Mouse (Mus musculus) G1E (cell line): ENCODE results near the gene Rpl41. TPM values are rescaled to one million over a fixed set of nuclear protein-coding genes. Genes with fewer than 3 reads are reported as not detected.

Experiments
- ATAC-seq: 2 replicates; pipeline ENCODE4 v1.8.0; 2016; ENCODE audit warnings: mild to moderate bottlenecking; ENCODE audit not compliant: insufficient number of reproducible peaks, poor library complexity, low FRiP score, severe bottlenecking; ENCODE audit errors: extremely low read depth
- DNase-seq: peaks from one replicate; pipeline ENCODE4 v3.0.0; 2012; ENCODE audit warnings: low spot score
- H3K27me3 ChIP-seq: 2 replicates; pipeline ENCODE4 v1.6.1; 2012; ENCODE audit warnings: mild to moderate bottlenecking, low read length, inconsistent platforms; ENCODE audit not compliant: insufficient read depth
- H3K36me3 ChIP-seq: replicated peaks from 2 replicates; pipeline ENCODE3; 2012; ENCODE audit warnings: mild to moderate bottlenecking, inconsistent platforms
- H3K4me1 ChIP-seq: 2 replicates; pipeline ENCODE4 v1.6.1; 2012; ENCODE audit warnings: low read depth, low read length, inconsistent platforms, mixed read lengths; ENCODE audit not compliant: insufficient read depth
- H3K4me3 ChIP-seq: 2 replicates; pipeline ENCODE4 v1.5.1; 2012; ENCODE audit warnings: low read depth, mild to moderate bottlenecking, inconsistent platforms, low read length, moderate library complexity, mixed read lengths
- H3K9me3 ChIP-seq: replicated peaks from 2 replicates; pipeline ENCODE4 v1.6.1; 2012; ENCODE audit warnings: inconsistent platforms
- CTCF ChIP-seq: IDR thresholded peaks from 2 replicates; pipeline ENCODE4 v1.5.1; 2012; ENCODE audit warnings: low read depth, low read length, inconsistent platforms, mixed read lengths
- GATA1 ChIP-seq: IDR thresholded peaks from 2 replicates; pipeline ENCODE4 v1.6.1; 2012; ENCODE audit warnings: borderline replicate concordance, low read length, inconsistent platforms, mixed read lengths
- GATA2 ChIP-seq: IDR thresholded peaks from 2 replicates; pipeline ENCODE4 v1.6.1; 2012; ENCODE audit warnings: low read depth, low read length, inconsistent platforms, borderline replicate concordance
- POLR2AphosphoS5 ChIP-seq: IDR thresholded peaks from 2 replicates; pipeline ENCODE4 v1.6.1; 2012; ENCODE audit warnings: low read depth, low read length, inconsistent platforms; ENCODE audit not compliant: insufficient replicate concordance
- TAL1 ChIP-seq: conservative IDR thresholded peaks from 2 replicates; pipeline ENCODE4 v1.6.1; 2012; ENCODE audit warnings: low read depth, low read length, inconsistent platforms, mixed read lengths
- polyA plus RNA-seq: library from polyadenylated mRNA; stranded (reverse); fragments of >175 nt; gene quantifications from 2 replicates; pipeline ENCODE4 v1.2.3, GENCODE M21; 2012
- total RNA-seq, 2 experiments: library from RNA; stranded (forward) in 1 of 2; stranded (reverse) in 1 of 2; fragments of 200-1000 nt in 1 of 2; fragments of >200 nt in 1 of 2; fragmentation: Nextera tagmentation in 1 of 2; gene quantifications; 2 replicates each; pipeline ENCODE4 v1.2.3; 2014 to 2017

Gene Rpl41
- total and polyA plus RNA-seq, 3 experiments = 2,736 to 11,415 (median 5,596) TPM

GRCm38 (mm10) chr10:128504641-128505370 lies 44.3 kb downstream of the Rpl41 start:
- Histone ChIP-seq H3K4me1 (peaks cover 49% of the 10 kb centered on the region), H3K4me3 (peak overlapping the region; percentile 62; the same call in 1 of the 2 replicates), H3K27me3 (no peaks in the 10 kb centered on the region), H3K9me3 (0 out of 2 replicates have a peak, but pooled peaks cover 4% of the 10 kb centered on the region), H3K36me3 (peaks cover 60% of the 10 kb centered on the region)
- ATAC-seq (peak; percentile 89), DNase-seq (peak; percentile 41)
- TF ChIP-seq TAL1 = no peak
- TF ChIP-seq GATA2 = peak; percentile 45; the same call in 1 of the 2 replicates

GRCm38 (mm10) chr10:128504012-128504411 lies 45.1 kb downstream of the Rpl41 start:
- TF ChIP-seq POLR2AphosphoS5 (no peak), GATA1 (no peak), GATA2 (no peak), TAL1 (no peak), CTCF (no peak)
- Histone ChIP-seq H3K4me1 (peaks cover 57% of the 10 kb centered on the region), H3K4me3 (no peak overlapping the region), H3K36me3 (peaks cover 52% of the 10 kb centered on the region), H3K27me3 (no peaks in the 10 kb centered on the region), H3K9me3 (0 out of 2 replicates have a peak, but pooled peaks cover 4% of the 10 kb centered on the region)
- ATAC-seq = no peak
- no peak for DNase-seq

- DNase-seq (no peak), ATAC-seq (no peak)
- TF ChIP-seq POLR2AphosphoS5 (no peak), GATA2 (no peak), CTCF (no peak), TAL1 (no peak), GATA1 (no peak)
- no peaks in the 10 kb centered on the region for H3K27me3 ChIP-seq
- H3K9me3 ChIP-seq = 0 out of 2 replicates have a peak, but pooled peaks cover 4% of the 10 kb centered on the region
- H3K4me3 ChIP-seq = no peak overlapping the region
- peaks cover 57% of the 10 kb centered on the region for H3K4me1 ChIP-seq
- peaks cover 49% of the 10 kb centered on the region for H3K36me3 ChIP-seq
These were observed 45.6 kb downstream of the Rpl41 start for GRCm38 (mm10) chr10:128503532-128503931.

- peaks cover 44% of the 10 kb centered on the region for H3K36me3 ChIP-seq
- DNase-seq (no peak), ATAC-seq (no peak)
- 0 out of 2 replicates have a peak, but pooled peaks cover 4% of the 10 kb centered on the region for H3K9me3 ChIP-seq
- peaks cover 69% of the 10 kb centered on the region for H3K4me1 ChIP-seq
- H3K27me3 ChIP-seq = no peaks in the 10 kb centered on the region
- no peak for TF ChIP-seq TAL1
- TF ChIP-seq POLR2AphosphoS5 = no peak
- no peak for TF ChIP-seq CTCF
- H3K4me3 ChIP-seq = no peak overlapping the region
These were observed 46.8 kb downstream of the Rpl41 start for GRCm38 (mm10) chr10:128502341-128502740.

- Histone ChIP-seq H3K9me3 (no peaks in the 10 kb centered on the region), H3K27me3 (no peaks in the 10 kb centered on the region), H3K4me1 (peaks cover 77% of the 10 kb centered on the region), H3K36me3 (peaks cover 42% of the 10 kb centered on the region), H3K4me3 (peak overlapping the region; percentile 72)
- DNase-seq (no peak), ATAC-seq (no peak)
- TF ChIP-seq GATA1 (no peak), TAL1 (no peak), GATA2 (no peak), POLR2AphosphoS5 (no peak), CTCF (no peak)
These were observed 49.9 kb downstream of the Rpl41 start for GRCm38 (mm10) chr10:128499116-128499671.

GRCm38 (mm10) chr10:128498590-128498989 lies 50.5 kb downstream of the Rpl41 start, which contains the start of gene Myl6b:
Myl6b (minus strand) TSS chr10:128498685.
- Histone ChIP-seq H3K4me3 (peak within 1 kb of the TSS; percentile 72), H3K36me3 (peaks cover 40% of the 10 kb centered on the region), H3K9me3 (no peaks in the 10 kb centered on the region), H3K4me1 (peaks cover 71% of the 10 kb centered on the region), H3K27me3 (no peaks in the 10 kb centered on the region)
- TF ChIP-seq POLR2AphosphoS5 (no peak), TAL1 (no peak), GATA2 (no peak), CTCF (no peak), GATA1 (no peak)
- DNase-seq = peak; percentile 95
- ATAC-seq = peak; percentile 90

Other genes with a start within 250 kb of the Rpl41 start
Only the 20 nearest of the 24 such genes appear.
- gene Coq10a, start 180.3 kb downstream of the Rpl41 start, total RNA-seq (2014; fragmentation: Nextera tagmentation) = 28.8 and 29.8 TPM in 2 replicates
- gene Coq10a, start 180.3 kb downstream of the Rpl41 start, total RNA-seq (2017) = 24.9 and 27.4 TPM in 2 replicates
- 7.3 and 8.7 TPM in 2 replicates for gene Coq10a, start 180.3 kb downstream of the Rpl41 start, polyA plus RNA-seq
- 72.9 and 80.4 TPM in 2 replicates for gene Ankrd52, start 172.2 kb downstream of the Rpl41 start, total RNA-seq (2014; fragmentation: Nextera tagmentation)
- gene Ankrd52, start 172.2 kb downstream of the Rpl41 start, total RNA-seq (2017) = 5.9 and 6.6 TPM in 2 replicates
- 68.3 and 75.9 TPM in 2 replicates for gene Ankrd52, start 172.2 kb downstream of the Rpl41 start, polyA plus RNA-seq
- not detected in 2 replicates for gene Slc39a5, start 148.1 kb downstream of the Rpl41 start, total RNA-seq (2014; fragmentation: Nextera tagmentation)
- not detected in 2 replicates for gene Slc39a5, start 148.1 kb downstream of the Rpl41 start, total RNA-seq (2017)
- not detected in 2 replicates for gene Slc39a5, start 148.1 kb downstream of the Rpl41 start, polyA plus RNA-seq
- gene Nabp2, start 137.8 kb downstream of the Rpl41 start, total RNA-seq (2014; fragmentation: Nextera tagmentation) = 121 and 148 TPM in 2 replicates
- 34.2 and 37.3 TPM in 2 replicates for gene Nabp2, start 137.8 kb downstream of the Rpl41 start, total RNA-seq (2017)
- 152 and 197 TPM in 2 replicates for gene Nabp2, start 137.8 kb downstream of the Rpl41 start, polyA plus RNA-seq
- gene Rnf41, start 137.6 kb downstream of the Rpl41 start, total RNA-seq (2014; fragmentation: Nextera tagmentation) = 21.7 and 26.8 TPM in 2 replicates
- gene Rnf41, start 137.6 kb downstream of the Rpl41 start, total RNA-seq (2017) = 16.6 and 17.8 TPM in 2 replicates
- 11.7 and 14.6 TPM in 2 replicates for gene Rnf41, start 137.6 kb downstream of the Rpl41 start, polyA plus RNA-seq
- gene Smarcc2, start 90.1 kb downstream of the Rpl41 start, total RNA-seq (2014; fragmentation: Nextera tagmentation) = 100 and 109 TPM in 2 replicates
- gene Smarcc2, start 90.1 kb downstream of the Rpl41 start, total RNA-seq (2017) = 36.3 and 47.4 TPM in 2 replicates
- gene Smarcc2, start 90.1 kb downstream of the Rpl41 start, polyA plus RNA-seq = 153 and 174 TPM in 2 replicates
- 207 and 266 TPM in 2 replicates for gene Myl6, start 55.2 kb downstream of the Rpl41 start, total RNA-seq (2014; fragmentation: Nextera tagmentation)
- 1,414 and 1,457 TPM in 2 replicates for gene Myl6, start 55.2 kb downstream of the Rpl41 start, total RNA-seq (2017)
- gene Myl6, start 55.2 kb downstream of the Rpl41 start, polyA plus RNA-seq = 273 and 359 TPM in 2 replicates
- gene Myl6b, start 50.6 kb downstream of the Rpl41 start, total RNA-seq (2014; fragmentation: Nextera tagmentation) = 11.4 and 13.1 TPM in 2 replicates
- 1.7 and 2.0 TPM in 2 replicates for gene Myl6b, start 50.6 kb downstream of the Rpl41 start, total RNA-seq (2017)
- gene Myl6b, start 50.6 kb downstream of the Rpl41 start, polyA plus RNA-seq = 14.7 and 17.4 TPM in 2 replicates
- 31.8 and 36.0 TPM in 2 replicates for gene Esyt1, start 23.4 kb downstream of the Rpl41 start, total RNA-seq (2014; fragmentation: Nextera tagmentation)
- 98.1 and 107 TPM in 2 replicates for gene Esyt1, start 23.4 kb downstream of the Rpl41 start, total RNA-seq (2017)
- 72.2 and 80.2 TPM in 2 replicates for gene Esyt1, start 23.4 kb downstream of the Rpl41 start, polyA plus RNA-seq
- 7.2 and 9.2 TPM in 2 replicates for gene Zc3h10, start 1.5 kb downstream of the Rpl41 start, total RNA-seq (2014; fragmentation: Nextera tagmentation)
- gene Zc3h10, start 1.5 kb downstream of the Rpl41 start, total RNA-seq (2017) = 12.0 and 13.3 TPM in 2 replicates
- gene Zc3h10, start 1.5 kb downstream of the Rpl41 start, polyA plus RNA-seq = 21.1 and 21.9 TPM in 2 replicates
- gene Pa2g4, start 16.7 kb upstream of the Rpl41 start, total RNA-seq (2014; fragmentation: Nextera tagmentation) = 692 and 813 TPM in 2 replicates
- 212 and 245 TPM in 2 replicates for gene Pa2g4, start 16.7 kb upstream of the Rpl41 start, total RNA-seq (2017)
- 659 and 767 TPM in 2 replicates for gene Pa2g4, start 16.7 kb upstream of the Rpl41 start, polyA plus RNA-seq
- 2.0 and 2.2 TPM in 2 replicates for gene Erbb3, start 40.3 kb upstream of the Rpl41 start, total RNA-seq (2014; fragmentation: Nextera tagmentation)
- 0.35 and 0.49 TPM in 2 replicates for gene Erbb3, start 40.3 kb upstream of the Rpl41 start, total RNA-seq (2017)
- 0.15 and 0.17 TPM in 2 replicates for gene Erbb3, start 40.3 kb upstream of the Rpl41 start, polyA plus RNA-seq
- gene Rps26, start 77.4 kb upstream of the Rpl41 start, total RNA-seq (2014; fragmentation: Nextera tagmentation) = 4,124 and 4,641 TPM in 2 replicates
- gene Rps26, start 77.4 kb upstream of the Rpl41 start, total RNA-seq (2017) = 1,044 and 1,182 TPM in 2 replicates
- 4,182 and 5,947 TPM in 2 replicates for gene Rps26, start 77.4 kb upstream of the Rpl41 start, polyA plus RNA-seq
- 11.4 and 11.7 TPM in 2 replicates for gene Ikzf4, start 96.7 kb upstream of the Rpl41 start, total RNA-seq (2014; fragmentation: Nextera tagmentation)
- gene Ikzf4, start 96.7 kb upstream of the Rpl41 start, total RNA-seq (2017) = 1.7 and 2.8 TPM in 2 replicates
- gene Ikzf4, start 96.7 kb upstream of the Rpl41 start, polyA plus RNA-seq = 6.7 and 7.0 TPM in 2 replicates
- 4.6 and 8.7 TPM in 2 replicates for gene Suox, start 124.8 kb upstream of the Rpl41 start, total RNA-seq (2014; fragmentation: Nextera tagmentation)
- 8.1 and 8.4 TPM in 2 replicates for gene Suox, start 124.8 kb upstream of the Rpl41 start, total RNA-seq (2017)
- 0.96 and 1.7 TPM in 2 replicates for gene Suox, start 124.8 kb upstream of the Rpl41 start, polyA plus RNA-seq
- gene Rab5b, start 147.0 kb upstream of the Rpl41 start, total RNA-seq (2014; fragmentation: Nextera tagmentation) = 49.1 TPM in 2 replicates
- gene Rab5b, start 147.0 kb upstream of the Rpl41 start, total RNA-seq (2017) = 48.0 and 52.7 TPM in 2 replicates
- gene Rab5b, start 147.0 kb upstream of the Rpl41 start, polyA plus RNA-seq = 17.5 and 20.0 TPM in 2 replicates
- 0.58 and 2.4 TPM in 2 replicates for gene Pmel, start 154.9 kb upstream of the Rpl41 start, total RNA-seq (2014; fragmentation: Nextera tagmentation)
- 0.76 and 1.0 TPM in 2 replicates for gene Pmel, start 154.9 kb upstream of the Rpl41 start, total RNA-seq (2017)
- gene Pmel, start 154.9 kb upstream of the Rpl41 start, polyA plus RNA-seq = 0.05 and 0.06 TPM in 2 replicates
- 108 and 117 TPM in 2 replicates for gene Cdk2, start 155.7 kb upstream of the Rpl41 start, total RNA-seq (2014; fragmentation: Nextera tagmentation)
- 109 and 113 TPM in 2 replicates for gene Cdk2, start 155.7 kb upstream of the Rpl41 start, total RNA-seq (2017)
- 34.7 and 36.3 TPM in 2 replicates for gene Cdk2, start 155.7 kb upstream of the Rpl41 start, polyA plus RNA-seq
- gene Dgka, start 195.6 kb upstream of the Rpl41 start, total RNA-seq (2014; fragmentation: Nextera tagmentation) = 6.8 and 8.4 TPM in 2 replicates
- 3.3 TPM in 2 replicates for gene Dgka, start 195.6 kb upstream of the Rpl41 start, total RNA-seq (2017)
- 0.19 and 0.50 TPM in 2 replicates for gene Dgka, start 195.6 kb upstream of the Rpl41 start, polyA plus RNA-seq
- 78.7 and 93.7 TPM in 2 replicates for gene Pym1, start 198.6 kb upstream of the Rpl41 start, total RNA-seq (2014; fragmentation: Nextera tagmentation)
- gene Pym1, start 198.6 kb upstream of the Rpl41 start, total RNA-seq (2017) = 44.3 and 47.3 TPM in 2 replicates
- gene Pym1, start 198.6 kb upstream of the Rpl41 start, polyA plus RNA-seq = 144 and 169 TPM in 2 replicates